Mouse (Mus musculus) MN1 (cell line): ENCODE data around the gene Slamf9.

Source experiments
- DNase-seq: peaks from one replicate; pipeline ENCODE4 v3.0.0-alpha.2; 2016; ENCODE audit warnings: low spot score

Gene Slamf9

DNA sequence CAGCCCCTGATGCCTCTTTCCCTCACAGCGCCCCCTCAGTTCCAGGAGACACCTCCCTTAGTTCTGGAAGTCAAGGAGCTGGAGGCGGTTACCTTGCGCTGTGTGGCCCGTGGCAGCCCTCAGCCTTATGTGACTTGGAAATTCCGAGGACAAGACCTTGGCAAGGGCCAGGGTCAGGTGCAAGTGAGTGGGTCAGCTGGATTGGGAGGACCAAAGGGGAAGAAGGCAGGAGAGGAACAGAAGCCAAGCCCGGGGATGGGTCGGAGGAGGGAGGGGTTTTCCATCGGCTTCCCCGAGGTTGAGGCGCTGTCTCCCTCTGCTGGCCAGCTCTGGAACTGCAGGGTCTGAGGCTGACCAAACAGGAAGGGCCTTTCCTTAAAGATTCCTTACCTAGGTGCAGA is 15.1 kb downstream of the Slamf9 start:
- peak; percentile 90 for DNase-seq

DNA sequence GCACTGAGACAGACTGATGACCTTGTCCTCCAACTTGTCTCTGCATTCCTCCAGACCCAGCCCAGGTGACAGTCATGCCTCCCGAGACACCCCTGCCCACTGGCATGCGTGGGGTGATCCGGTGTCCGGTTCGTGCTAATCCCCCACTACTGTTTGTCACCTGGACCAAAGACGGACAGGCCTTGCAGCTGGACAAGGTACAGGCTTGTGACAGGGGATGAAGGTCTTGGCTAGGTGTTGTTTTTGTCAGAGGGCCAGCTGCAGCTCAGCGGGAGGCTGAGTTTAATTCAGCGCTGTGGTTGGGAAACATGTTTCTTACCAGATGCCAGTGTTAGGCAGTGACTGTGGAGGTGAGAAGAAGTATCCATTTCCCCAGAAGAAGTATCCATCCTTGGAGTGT is 16.9 kb downstream of the Slamf9 start:
- DNase-seq: no peak

DNA sequence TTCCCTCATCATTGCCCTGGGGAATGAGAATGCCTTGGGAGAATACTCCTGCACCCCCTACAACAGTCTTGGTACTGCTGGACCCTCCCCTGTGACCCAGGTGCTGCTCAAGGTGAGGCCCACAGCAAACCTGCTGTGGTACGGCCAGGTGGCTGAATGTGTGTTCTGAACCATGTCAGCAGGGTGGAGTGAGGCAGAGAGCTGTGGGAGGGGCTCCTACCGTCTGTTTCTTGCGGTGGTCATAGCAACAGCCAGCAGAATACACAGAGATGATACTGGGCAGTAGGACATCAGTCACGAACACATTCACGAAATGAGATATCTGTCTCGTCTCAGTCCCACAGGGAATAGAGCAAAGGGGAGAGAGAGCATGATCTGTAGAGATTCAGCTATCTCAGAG is 18.4 kb downstream of the Slamf9 start:
- peak; percentile 37 for DNase-seq

DNA sequence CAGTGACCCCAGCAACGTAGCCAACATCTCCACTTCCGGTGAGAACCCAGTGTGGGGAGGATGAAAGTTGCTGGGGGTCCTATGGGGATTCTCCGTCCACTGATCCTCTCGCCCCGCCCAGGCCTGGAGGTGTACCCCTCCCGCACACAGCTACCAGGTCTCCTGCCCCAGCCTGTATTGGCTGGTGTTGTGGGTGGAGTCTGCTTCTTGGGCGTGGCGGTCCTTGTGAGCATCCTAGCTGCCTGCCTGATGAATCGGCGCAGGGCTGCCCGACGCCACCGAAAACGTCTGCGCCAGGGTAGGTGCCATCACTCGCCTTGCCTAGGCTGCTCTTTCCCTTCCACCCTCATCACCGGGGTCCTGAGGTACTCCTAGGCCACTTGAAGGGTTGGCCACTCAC is 20.9 kb downstream of the Slamf9 start:
- DNase-seq: no peak

DNA sequence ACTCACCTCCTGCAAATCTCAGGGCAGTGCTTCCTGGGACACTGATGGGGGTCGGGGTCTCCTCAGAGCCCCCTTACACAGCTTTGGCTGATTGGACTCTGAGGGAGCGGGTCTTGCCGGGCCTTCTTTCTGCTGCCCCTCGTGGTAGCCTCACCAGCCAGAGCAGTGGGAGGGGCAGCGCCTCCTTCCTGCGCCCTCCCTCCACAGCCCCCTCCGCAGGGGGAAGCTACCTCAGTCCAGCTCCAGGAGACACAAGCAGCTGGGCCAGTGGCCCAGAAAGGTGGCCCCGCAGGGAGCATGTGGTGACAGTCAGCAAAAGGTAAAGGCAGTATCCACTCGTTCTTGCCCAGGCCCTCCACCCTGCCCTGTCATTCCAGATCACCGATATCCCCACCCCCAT is 22.3 kb downstream of the Slamf9 start:
- no peak for DNase-seq

DNA sequence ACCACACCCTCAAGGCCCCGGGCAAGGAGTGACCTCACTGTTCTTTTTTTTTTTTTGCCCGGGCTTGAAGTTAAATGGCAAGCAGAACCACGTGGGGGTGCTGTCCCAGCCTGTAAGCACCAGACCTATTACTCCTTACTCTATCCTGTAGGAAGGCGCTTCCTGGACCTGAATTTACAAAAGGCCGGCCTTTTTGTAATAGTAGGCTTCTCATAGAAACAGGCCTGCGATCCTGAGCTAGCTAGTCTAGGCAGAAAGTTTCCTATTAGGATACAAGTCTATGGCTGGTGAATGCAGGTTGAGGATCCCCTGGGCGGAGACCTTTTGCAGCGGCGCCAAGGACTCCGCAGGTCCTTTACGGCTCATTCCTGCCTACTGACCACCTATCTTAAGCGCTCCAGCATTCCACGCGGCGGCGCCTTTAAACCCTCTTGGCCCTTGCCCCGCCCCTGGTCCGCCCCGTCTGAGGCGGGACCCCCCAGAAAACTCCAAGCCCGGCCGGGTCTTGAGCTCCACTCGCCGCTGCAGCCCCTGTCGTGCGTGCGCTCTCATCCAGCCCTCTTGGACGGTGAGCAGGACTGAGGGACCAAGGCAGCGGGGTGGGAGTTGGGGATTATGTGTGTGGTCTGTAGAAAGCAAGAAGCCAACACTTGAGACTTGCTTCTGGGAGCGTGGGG is 24.7 kb downstream of the Slamf9 start, which contains the start of gene Tagln2:
Gene Tagln2 (plus strand): TSS at position 283 of the 677 bp plus-strand sequence.
- DNase-seq: peak; percentile 91

DNA sequence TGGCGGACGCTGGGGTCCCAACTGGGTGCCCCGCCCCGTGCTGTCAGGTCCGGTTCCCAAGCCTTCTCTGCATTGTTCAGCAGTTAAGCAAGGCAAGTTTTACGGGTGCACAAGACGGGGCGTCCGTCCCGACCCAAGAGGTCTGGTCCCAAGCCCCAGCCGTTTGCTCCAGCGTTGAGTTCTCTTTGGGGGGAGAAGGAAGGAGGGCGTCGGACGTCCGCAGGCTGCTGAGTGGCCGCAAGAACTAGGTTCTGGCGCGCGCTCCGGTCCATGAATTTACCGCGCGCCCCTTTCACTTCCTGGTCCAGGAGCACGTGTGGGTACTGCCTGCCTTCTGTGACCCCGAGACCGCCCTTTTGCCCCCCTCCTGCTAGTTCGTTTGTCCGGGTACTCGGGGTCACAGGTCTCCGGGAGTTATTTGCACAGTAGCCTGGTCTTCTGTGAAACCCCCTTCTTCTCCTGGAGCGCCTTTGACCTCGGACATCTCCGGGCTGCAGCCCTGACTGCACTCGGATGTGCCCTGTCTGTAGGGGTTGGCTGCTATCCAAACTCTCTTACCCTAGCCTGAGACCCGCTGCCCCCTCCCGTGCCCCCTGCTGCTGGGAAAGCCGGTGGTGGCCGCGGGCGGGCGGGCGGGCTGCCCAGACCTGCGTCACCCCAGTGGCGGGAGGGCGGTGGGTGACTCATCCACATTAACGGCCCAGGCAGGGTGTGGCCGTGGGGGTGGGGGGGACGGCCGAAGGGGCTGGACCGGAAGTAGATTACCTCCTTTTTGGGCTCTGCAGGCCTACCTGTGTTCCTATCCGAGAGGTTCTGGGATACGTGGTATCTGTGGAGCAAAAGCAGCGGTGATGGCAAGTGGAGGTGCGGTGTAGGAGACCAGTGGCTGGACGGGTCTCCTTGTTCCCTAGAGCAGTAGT is 25.6 kb downstream of the Slamf9 start:
- peak; percentile 86 for DNase-seq

DNA sequence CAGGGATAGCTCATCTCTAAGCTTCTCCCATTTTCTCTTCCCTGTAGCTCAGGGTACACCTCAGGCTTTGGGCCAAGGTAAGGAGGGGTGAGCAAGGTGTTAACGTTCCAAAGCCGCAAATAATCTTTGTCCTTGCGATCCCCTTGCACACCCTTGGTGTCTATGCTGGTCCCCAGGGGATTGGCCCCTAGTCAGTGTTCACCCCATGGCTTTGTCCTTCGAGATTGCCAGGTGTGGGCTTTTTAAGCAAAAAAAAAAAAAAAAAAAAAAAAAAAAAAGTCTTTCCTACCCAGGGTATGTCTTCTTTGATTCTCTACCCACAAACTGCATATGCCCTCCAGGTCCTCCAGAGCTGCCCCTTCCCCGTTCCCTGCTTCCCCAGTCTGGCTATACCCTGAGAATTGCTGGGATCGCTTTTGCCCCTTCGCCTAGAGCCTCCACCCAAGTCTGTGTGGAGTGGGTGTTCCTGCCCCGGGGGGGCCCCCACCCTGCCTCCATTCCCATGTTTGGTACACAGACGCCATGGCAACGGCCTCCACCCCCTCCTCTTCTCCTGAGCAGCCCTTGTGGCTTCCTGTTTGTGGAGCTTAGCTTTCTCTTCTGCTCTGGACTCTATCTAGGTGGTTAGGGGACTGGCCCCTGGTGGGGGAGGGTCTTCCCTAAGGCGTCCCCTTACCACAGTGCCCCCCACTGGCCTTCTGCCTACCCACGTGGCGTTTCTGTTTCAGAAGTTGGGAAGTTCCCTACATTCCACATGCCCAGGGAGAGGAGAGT is 26.4 kb downstream of the Slamf9 start:
- peak; percentile 77 for DNase-seq

DNA sequence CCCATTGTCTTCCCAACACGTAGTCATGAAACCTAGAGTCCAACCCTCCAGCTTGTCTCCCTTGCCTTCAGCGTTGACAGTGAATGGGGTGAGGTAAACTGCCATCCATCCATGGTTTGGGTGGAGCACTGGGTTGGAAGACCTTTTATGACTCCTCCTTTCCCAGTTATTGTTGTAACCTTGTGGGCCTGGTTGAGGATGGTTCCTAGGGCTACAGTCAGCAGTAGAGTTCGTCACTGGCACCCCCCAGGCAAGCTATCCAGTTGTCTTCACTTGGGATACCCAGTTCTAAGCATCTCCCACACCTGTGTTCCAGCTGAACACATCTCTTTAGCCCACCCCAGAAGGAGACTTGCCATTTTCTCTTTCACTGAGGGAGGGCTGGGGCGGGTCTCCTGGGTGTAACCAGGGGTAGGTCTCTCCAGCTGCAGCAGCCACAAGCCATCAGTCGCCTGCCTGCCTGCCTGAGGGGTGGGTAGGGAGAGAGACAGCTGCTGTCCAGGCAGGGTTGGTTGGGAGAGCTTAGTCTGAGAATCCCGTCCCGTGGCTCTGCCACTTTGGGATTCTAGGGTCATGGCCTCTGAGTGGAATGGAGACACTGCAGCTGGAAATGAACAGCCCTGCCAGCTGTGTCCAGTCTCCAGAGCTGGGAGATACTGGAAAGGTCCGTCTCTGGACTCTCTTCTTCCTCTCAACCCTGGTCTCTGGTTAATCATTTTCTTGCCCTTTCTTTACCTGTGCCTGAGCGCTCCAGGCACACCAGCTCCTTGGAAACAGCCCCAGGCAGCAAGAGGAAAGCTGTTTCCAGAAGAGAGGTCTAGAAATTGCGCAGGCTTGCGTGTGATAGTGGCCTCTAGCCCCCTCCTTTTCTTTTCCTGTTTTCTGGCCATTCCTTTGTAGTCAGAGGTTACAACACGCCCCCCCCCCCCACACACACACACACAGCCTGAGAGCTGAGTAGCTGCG is 27.3 kb downstream of the Slamf9 start:
- peak; percentile 57 for DNase-seq

DNA sequence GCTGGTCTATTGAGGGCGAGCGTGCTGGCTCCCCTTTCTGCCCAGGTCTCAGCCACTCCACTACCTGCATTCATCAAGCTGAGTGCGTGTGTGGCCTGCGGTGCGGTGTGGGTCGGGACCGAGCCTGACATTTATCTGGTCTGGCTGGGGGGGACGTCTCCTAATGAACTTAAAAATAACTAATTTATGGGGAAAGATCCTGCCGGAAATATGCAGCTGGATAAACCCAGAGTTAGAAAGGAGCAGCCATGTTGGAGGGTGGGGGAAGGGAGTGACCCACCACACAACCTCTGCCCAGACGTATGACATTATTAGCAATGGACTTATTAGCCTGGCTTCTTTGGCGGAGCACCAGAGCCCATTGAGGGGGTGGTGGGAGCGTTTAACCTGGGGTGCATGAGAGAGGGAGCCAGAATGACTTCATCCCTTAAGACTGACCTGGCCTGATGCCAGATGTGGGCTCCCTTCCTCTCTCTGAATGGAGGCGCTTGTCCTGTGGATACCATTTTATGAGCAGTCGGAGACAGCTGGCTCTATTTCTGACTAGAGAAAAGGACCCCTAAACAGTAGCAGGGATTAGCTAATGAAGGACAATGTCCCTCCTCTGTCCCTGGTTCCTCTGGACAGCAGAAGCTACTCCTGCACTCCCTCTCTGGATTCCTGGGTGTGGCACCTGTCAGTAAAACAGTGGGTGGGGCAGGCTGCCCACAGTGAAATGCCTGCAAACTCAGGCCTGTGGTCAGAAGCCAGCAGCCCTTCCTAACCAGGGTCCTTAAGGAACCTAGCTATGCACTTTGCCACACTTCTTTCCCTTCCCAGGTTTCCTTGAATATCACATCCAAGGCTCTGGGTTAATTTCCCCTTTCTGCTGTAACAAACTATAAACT is 28.2 kb downstream of the Slamf9 start:
- DNase-seq: peak; percentile 75

DNA sequence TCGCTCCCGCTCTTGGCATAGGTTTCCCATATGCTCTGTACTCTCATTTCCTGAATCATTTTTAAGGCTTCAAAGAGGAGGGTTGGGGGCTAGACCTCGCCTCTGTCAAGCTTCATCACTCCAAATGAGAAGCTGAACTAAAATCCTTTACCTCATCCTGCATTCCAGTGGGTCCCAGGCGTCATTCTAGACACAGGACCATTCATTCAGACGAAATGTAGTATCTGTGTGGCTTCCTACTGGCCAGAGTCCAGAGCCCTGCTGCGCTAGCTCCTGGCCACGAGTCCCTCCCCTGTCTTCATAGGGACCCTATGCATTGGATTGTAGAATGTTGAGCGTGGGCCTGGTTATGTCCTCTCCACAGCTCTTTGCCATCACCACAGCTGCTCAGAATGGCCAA is 29.6 kb downstream of the Slamf9 start:
- no peak for DNase-seq

DNA sequence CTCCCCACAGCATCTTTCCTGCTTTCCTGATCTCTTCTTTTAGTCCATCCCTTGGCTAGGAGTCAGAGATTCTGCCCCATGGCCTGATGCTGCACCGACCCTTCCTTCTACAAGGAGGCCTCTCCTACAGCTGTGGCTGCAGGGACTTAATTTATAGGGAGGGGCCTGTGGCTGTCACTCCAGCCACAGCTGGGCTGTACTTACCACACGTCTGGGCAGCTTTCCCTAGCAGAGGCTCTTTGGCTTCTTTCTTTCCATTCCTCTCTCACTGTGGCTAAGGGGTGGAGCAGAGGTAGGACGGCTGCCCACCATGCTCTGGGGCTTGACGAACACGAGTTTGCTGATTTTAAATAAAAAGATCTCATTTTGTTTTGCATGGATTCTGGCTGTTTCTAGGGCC is 31.8 kb downstream of the Slamf9 start:
- DNase-seq: peak; percentile 38

DNA sequence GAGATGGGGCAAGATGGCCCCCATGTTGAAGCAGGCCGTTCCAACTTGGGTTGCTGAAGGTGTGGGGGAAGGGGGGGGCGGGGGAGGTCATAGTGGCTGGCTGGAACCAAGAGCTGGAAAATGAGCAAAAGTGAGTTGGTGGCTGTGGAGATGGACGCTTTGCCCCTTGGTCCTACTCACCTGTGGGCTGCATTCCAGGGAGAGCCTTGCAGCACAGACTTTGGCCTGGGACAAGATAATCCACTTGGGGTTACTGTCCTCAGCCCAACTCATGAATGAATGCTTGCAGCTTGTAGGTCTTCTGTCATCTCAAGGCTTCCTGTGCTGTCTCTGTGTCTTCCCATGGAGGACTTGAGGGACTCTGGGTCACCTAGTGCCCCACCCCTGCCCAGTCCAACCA is 32.5 kb downstream of the Slamf9 start:
- DNase-seq: no peak

DNA sequence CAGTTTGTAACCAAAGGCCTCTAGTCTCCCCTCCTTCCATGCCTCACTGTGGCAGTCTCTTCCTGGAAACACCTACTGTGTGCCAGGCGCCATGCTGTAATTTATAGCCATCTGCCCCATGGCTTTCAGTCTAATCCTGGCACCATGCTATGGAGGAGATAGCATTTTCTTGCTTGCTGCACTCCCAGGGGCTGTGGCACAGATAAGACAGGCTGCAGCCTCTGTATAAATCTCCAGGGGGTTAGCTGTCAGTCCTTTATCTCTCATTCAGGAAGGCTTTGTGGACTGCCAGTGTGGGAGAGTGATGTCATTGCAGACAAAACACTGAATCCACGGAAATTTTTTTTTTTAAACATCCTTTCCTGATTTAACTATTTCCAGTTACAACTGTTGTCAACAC is 33.0 kb downstream of the Slamf9 start:
- no peak for DNase-seq

DNA sequence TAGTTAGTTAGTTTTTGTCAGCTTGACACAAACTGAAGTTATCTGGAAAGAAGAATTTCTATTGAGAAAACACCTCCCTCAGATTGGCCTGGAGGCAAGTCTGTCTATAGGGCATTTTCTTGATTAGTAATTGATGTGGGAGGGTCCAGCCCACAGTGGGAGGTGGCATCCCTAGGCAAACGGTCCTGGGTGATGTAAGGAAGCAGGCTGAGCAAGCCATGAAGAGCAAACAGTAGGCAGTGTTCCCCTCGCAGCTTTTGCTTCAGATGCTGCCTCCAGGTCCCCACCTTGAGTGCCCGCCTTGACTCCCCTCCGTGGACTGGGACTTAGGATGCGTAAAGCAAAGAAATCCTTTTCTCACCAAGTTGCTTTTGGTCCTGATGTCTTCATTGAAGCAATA is 34.1 kb downstream of the Slamf9 start:
- no peak for DNase-seq

DNA sequence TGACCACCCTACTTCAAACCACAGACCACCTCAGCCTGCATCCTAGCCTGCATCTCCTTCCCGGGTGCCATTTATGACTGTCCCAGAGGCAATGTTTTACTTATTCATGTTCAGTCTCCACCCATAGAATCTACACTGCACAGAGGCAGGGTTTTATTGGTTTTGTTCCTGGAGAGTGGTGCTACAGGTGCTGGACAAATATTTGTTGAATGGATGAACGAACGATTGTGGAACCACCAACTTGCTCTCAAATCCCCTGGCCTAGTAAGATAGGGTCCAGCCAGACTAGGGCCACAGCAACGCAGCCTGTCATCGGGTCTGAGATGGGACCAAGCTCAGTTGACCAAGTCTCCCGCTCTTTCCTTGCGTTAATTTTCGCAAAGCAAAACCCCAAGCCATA is 34.8 kb downstream of the Slamf9 start:
- no peak for DNase-seq

DNA sequence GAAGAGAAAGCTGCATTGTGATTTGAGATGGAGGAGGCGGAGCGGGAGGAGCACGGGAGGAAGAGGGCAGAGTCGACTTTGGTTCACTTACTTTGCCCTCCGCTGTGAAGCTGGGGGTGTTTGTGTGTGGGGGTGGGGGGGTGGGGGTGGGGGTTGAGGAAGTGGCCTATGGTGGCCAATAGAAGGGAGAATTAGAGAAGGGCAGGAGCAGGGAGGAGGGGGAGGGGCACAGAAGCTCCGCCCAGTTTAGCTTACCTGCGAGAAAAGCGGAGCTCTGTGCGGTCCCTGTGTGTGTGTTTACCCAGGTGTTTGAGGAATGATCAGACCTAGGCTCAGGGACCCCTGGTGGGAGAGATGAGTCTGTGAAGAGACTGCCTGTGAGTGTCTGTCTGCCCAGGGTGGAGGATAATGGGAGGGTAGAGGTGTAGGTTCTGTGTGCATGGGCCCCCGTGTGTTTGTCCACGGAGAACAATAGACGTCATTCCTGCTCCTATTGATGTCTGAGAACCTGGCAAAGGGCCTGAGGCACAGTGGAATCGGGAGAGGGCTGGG is 35.3 kb downstream of the Slamf9 start:
- DNase-seq: no peak

DNA sequence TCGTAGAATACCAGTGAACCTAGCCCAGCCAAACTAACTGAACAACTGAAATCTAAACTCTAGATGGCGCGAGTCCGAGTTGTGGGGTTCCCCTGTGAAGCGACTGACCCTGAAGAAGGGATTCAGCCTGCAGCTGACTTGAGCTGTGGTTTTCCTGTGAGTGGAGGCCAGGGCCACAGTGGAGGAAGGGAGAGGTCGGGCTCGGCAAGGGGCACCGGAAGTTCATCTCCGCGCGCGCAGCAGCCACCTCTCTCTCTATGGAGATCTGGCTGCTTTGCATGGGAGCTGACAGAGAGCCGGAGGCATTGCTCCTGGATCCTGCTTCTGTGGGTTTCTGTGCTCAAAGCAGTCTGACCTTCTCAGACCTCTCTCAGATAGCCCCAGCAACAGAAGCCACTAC is 37.8 kb downstream of the Slamf9 start:
- no peak for DNase-seq

DNA sequence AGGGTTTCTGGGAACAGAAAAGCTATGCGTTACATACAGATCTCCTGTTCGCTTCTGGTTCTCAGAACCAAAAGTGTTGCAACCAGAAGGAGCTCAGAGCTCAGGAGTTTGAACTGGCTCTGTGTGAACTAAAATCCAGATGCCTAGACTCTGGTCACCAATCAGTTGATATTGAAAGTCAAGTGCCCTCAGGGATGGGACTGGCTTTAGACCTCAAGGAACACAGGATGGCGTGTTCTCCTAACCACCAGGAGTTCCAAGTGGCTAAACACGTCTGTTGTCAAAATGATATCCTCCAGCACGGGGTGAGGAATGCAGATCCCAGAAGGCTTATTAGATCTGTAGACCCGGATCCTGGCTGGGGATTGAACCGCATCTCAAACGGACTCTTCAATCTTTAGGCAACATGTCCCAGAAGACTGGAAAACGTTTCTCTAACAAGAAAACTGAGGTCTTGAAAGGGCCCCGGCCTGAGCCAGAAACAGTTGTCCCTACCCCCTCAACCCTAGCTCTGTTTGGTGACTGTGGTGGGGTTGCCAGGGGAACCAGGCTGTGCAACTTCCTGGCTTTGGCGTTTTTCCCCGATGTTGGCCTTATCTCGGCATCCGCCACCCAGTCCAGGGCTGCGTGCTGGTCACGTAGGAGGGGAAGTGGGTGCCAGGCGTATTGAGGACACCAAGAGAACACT is 38.5 kb downstream of the Slamf9 start:
- peak; percentile 72 for DNase-seq

DNA sequence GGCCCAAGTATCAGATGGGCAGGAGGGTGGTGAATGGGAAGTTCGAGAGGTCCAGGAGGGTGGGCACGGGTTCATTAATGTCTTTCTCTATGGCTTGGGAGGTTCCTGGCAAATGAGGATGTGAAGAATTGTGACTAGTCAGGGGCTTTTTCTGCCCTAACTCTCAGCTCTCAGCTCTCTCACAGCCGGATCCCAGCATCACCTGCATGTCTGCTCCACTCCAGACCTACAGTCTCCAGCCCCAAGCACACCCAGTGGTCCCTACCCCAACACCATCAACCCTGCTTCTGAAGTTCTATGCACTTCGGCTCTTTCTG is 39.0 kb downstream of the Slamf9 start:
- DNase-seq: no peak
